Mouse (Mus musculus) hindbrain, embryonic 15.5 days (tissue): ENCODE measurements around the gene Chd9. TPM values are rescaled to one million over a fixed set of nuclear protein-coding genes. Genes with fewer than 3 reads are reported as not detected.

Experiments
- ATAC-seq: fragments of 200-750 bp; cut with Nextera tagmentation; 2 replicates; pipeline ENCODE4 v1.8.0; 2017; ENCODE audit warnings: low read depth, moderate number of reproducible peaks, moderate TSS enrichment; ENCODE audit not compliant: low FRiP score
- H3K27ac ChIP-seq: fragments of 300-500 bp; sonication (generic); replicated peaks from 2 replicates; pipeline ENCODE4 v1.5.1; 2015; ENCODE audit warnings: mild to moderate bottlenecking, inconsistent platforms
- H3K27me3 ChIP-seq: fragments of 300-500 bp; sonication (generic); 2 replicates; pipeline ENCODE4 v1.6.1; 2015; ENCODE audit warnings: control low read depth, inconsistent platforms
- H3K36me3 ChIP-seq: fragments of 300-500 bp; sonication (generic); 2 replicates; pipeline ENCODE4 v1.6.1; 2015; ENCODE audit warnings: control low read depth, inconsistent platforms
- H3K4me1 ChIP-seq: fragments of 300-500 bp; sonication (generic); replicated peaks from 2 replicates; pipeline ENCODE4 v1.6.1; 2015; ENCODE audit warnings: control low read depth, inconsistent platforms
- H3K4me2 ChIP-seq: fragments of 300-500 bp; sonication (generic); 2 replicates; pipeline ENCODE4 v1.6.1; 2015; ENCODE audit warnings: moderate library complexity, mild to moderate bottlenecking, inconsistent platforms
- H3K4me3 ChIP-seq: fragments of 300-500 bp; sonication (generic); 2 replicates; pipeline ENCODE4 v1.5.1; 2015; ENCODE audit warnings: mild to moderate bottlenecking, inconsistent platforms
- H3K9ac ChIP-seq: fragments of 300-500 bp; sonication (generic); 2 replicates; pipeline ENCODE4 v1.6.1; 2015; ENCODE audit warnings: inconsistent platforms
- H3K9me3 ChIP-seq: fragments of 300-500 bp; sonication (generic); 2 replicates; pipeline ENCODE4 v1.6.1; 2016; ENCODE audit warnings: control low read depth, inconsistent platforms
- WGBS: fragments of 180-500 bp; shearing (Covaris S2); methylation state at CpG from one replicate; pipeline ENCODE4 v1.1.7; 2015; 5-methylcytosine and 5-hydroxymethylcytosine counted together
- polyA plus RNA-seq: library from polyadenylated mRNA; unstranded; fragments of >200 nt; fragmentation: Nextera tagmentation; extraction: Ambion mirVana; gene quantifications from 2 replicates; pipeline ENCODE4 v1.2.1, GENCODE M21; 2015

Gene Chd9
- polyA plus RNA-seq, 1 experiment from 2014 or later: 100 TPM

- ATAC-seq: 0 out of 2 replicates have a peak, but pooled peaks have one; percentile 42
- no peak overlapping the region for H3K4me3 ChIP-seq
- H3K9me3 ChIP-seq: no peaks in the 10 kb centered on the region
- H3K27me3 ChIP-seq: no peaks in the 10 kb centered on the region
- no peak overlapping the region for H3K27ac ChIP-seq
- H3K36me3 ChIP-seq: 0 out of 2 replicates have a peak, but pooled peaks cover 4% of the 10 kb centered on the region
- H3K4me1 ChIP-seq: no peaks in the 10 kb centered on the region
- no peak overlapping the region for H3K9ac ChIP-seq
- H3K4me2 ChIP-seq: no peak overlapping the region
These were observed 231.0 kb downstream of the Chd9 start for GRCm38 (mm10) chr8:91059086-91059578.

- Histone ChIP-seq H3K9me3 (no peaks in the 10 kb centered on the region), H3K4me3 (no peak overlapping the region), H3K36me3 (0 out of 2 replicates have a peak, but pooled peaks cover 4% of the 10 kb centered on the region), H3K9ac (no peak overlapping the region), H3K27me3 (no peaks in the 10 kb centered on the region), H3K4me2 (no peak overlapping the region), H3K27ac (no peak overlapping the region), H3K4me1 (no peaks in the 10 kb centered on the region)
- no peak for ATAC-seq
- 88% methylated on average over 7 of the region's 7 CpGs for WGBS
These were observed 231.8 kb downstream of the Chd9 start for GRCm38 (mm10) chr8:91059884-91060510.

GRCm38 (mm10) chr8:91060555-91061471, 232.7 kb downstream of the Chd9 start:
- Histone ChIP-seq H3K9ac (no peak overlapping the region), H3K9me3 (no peaks in the 10 kb centered on the region), H3K4me1 (no peaks in the 10 kb centered on the region), H3K27ac (no peak overlapping the region), H3K27me3 (no peaks in the 10 kb centered on the region), H3K36me3 (0 out of 2 replicates have a peak, but pooled peaks cover under 1% of the 10 kb centered on the region), H3K4me2 (no peak overlapping the region), H3K4me3 (no peak overlapping the region)
- no peak for ATAC-seq
- 79% methylated on average over 19 of the region's 19 CpGs for WGBS

- Histone ChIP-seq H3K9me3 (no peaks in the 10 kb centered on the region), H3K4me3 (no peak overlapping the region), H3K36me3 (no peaks in the 10 kb centered on the region), H3K27ac (no peak overlapping the region), H3K27me3 (no peaks in the 10 kb centered on the region), H3K4me1 (peaks cover 8% of the 10 kb centered on the region), H3K9ac (no peak overlapping the region), H3K4me2 (no peak overlapping the region)
- 78% methylated on average over 4 of the region's 4 CpGs for WGBS
- no peak for ATAC-seq
These were observed 237.0 kb downstream of the Chd9 start for GRCm38 (mm10) chr8:91065179-91065578.

GRCm38 (mm10) chr8:91069407-91069806, 241.3 kb downstream of the Chd9 start:
- peak overlapping the region; percentile 69 for H3K4me2 ChIP-seq
- H3K9ac ChIP-seq: peak overlapping the region; percentile 80
- H3K36me3 ChIP-seq: no peaks in the 10 kb centered on the region
- H3K4me3 ChIP-seq: peak overlapping the region; percentile 79
- 6% methylated on average over 10 of the region's 10 CpGs for WGBS
- no peaks in the 10 kb centered on the region for H3K9me3 ChIP-seq
- H3K4me1 ChIP-seq: peaks cover 23% of the 10 kb centered on the region
- ATAC-seq: no peak; the same call in 1 of the 2 replicates
- peak overlapping the region; percentile 84 for H3K27ac ChIP-seq
- no peaks in the 10 kb centered on the region for H3K27me3 ChIP-seq

GRCm38 (mm10) chr8:91069834-91070233, 241.7 kb downstream of the Chd9 start, which contains the start of gene Rbl2:
Gene Rbl2, plus strand, starts transcription at chr8:91070057.
- H3K4me1 ChIP-seq: peaks cover 23% of the 10 kb centered on the region
- H3K4me2 ChIP-seq: peak within 1 kb of the TSS; percentile 69
- no peaks in the 10 kb centered on the region for H3K9me3 ChIP-seq
- H3K4me3 ChIP-seq: peak within 1 kb of the TSS; percentile 79
- ATAC-seq: peak; percentile 96
- WGBS: under 1% methylated on average over 25 of the region's 25 CpGs
- peak within 1 kb of the TSS; percentile 84 for H3K27ac ChIP-seq
- no peaks in the 10 kb centered on the region for H3K36me3 ChIP-seq
- peak within 1 kb of the TSS; percentile 80 for H3K9ac ChIP-seq
- no peaks in the 10 kb centered on the region for H3K27me3 ChIP-seq

GRCm38 (mm10) chr8:91070275-91070859, 242.2 kb downstream of the Chd9 start:
- under 1% methylated on average over 34 of the region's 34 CpGs for WGBS
- ATAC-seq: peak; percentile 86
- Histone ChIP-seq H3K4me1 (peaks cover 23% of the 10 kb centered on the region), H3K9ac (peak overlapping the region; percentile 80), H3K4me2 (peak overlapping the region; percentile 69), H3K4me3 (peak overlapping the region; percentile 79), H3K27ac (peak overlapping the region; percentile 84), H3K9me3 (no peaks in the 10 kb centered on the region), H3K36me3 (peaks cover 2% of the 10 kb centered on the region; the same call in 1 of the 2 replicates), H3K27me3 (no peaks in the 10 kb centered on the region)

- no peak overlapping the region for H3K27ac ChIP-seq
- no peaks in the 10 kb centered on the region for H3K9me3 ChIP-seq
- H3K27me3 ChIP-seq: no peaks in the 10 kb centered on the region
- H3K9ac ChIP-seq: no peak overlapping the region
- no peak overlapping the region for H3K4me3 ChIP-seq
- ATAC-seq: no peak
- H3K4me2 ChIP-seq: no peak overlapping the region
- H3K4me1 ChIP-seq: no peaks in the 10 kb centered on the region; the same call in 1 of the 2 replicates
- WGBS: 96% methylated on average over 12 of the region's 12 CpGs
- H3K36me3 ChIP-seq: peaks cover 35% of the 10 kb centered on the region
These were observed 249.1 kb downstream of the Chd9 start for GRCm38 (mm10) chr8:91077077-91077867.

- 99% methylated on average over 2 of the region's 2 CpGs for WGBS
- Histone ChIP-seq H3K27me3 (no peaks in the 10 kb centered on the region), H3K36me3 (peaks cover 47% of the 10 kb centered on the region), H3K4me3 (no peak overlapping the region), H3K4me1 (no peaks in the 10 kb centered on the region), H3K4me2 (no peak overlapping the region), H3K9ac (no peak overlapping the region), H3K27ac (no peak overlapping the region), H3K9me3 (no peaks in the 10 kb centered on the region)
- ATAC-seq: no peak
These were observed 251.5 kb downstream of the Chd9 start for GRCm38 (mm10) chr8:91079678-91080077.

GRCm38 (mm10) chr8:91081911-91082310, 253.8 kb downstream of the Chd9 start:
- H3K4me3 ChIP-seq: no peak overlapping the region
- H3K27me3 ChIP-seq: no peaks in the 10 kb centered on the region
- H3K4me2 ChIP-seq: no peak overlapping the region
- H3K4me1 ChIP-seq: no peaks in the 10 kb centered on the region
- peaks cover 50% of the 10 kb centered on the region for H3K36me3 ChIP-seq
- no peak overlapping the region for H3K9ac ChIP-seq
- no peak for ATAC-seq
- WGBS: 84% methylated on average over 7 of the region's 7 CpGs
- H3K9me3 ChIP-seq: no peaks in the 10 kb centered on the region
- H3K27ac ChIP-seq: no peak overlapping the region

GRCm38 (mm10) chr8:91082428-91082827, 254.3 kb downstream of the Chd9 start:
- H3K36me3 ChIP-seq: peaks cover 49% of the 10 kb centered on the region
- H3K9me3 ChIP-seq: no peaks in the 10 kb centered on the region
- H3K27ac ChIP-seq: no peak overlapping the region
- no peaks in the 10 kb centered on the region for H3K27me3 ChIP-seq
- no peak overlapping the region for H3K9ac ChIP-seq
- ATAC-seq: no peak
- no peak overlapping the region for H3K4me2 ChIP-seq
- no peak overlapping the region for H3K4me3 ChIP-seq
- no peaks in the 10 kb centered on the region for H3K4me1 ChIP-seq
- 92% methylated on average over 12 of the region's 12 CpGs for WGBS
